In genomic region chr15:93640221-93640620, GRCm38 (mm10) we compare ENCODE assay signal across 23 mouse cellular contexts. TPM values are rescaled to one million over a fixed set of nuclear protein-coding genes. Genes with fewer than 3 reads are reported as not detected.
DNase-seq lines count a peak whose midpoint lies in the region; ATAC-seq and TF ChIP-seq lines count a peak whose summit lies in the region.
"Had no signal": no experiment of that assay in that cellular context is flagged by ENCODE, and none has a peak within 500 bp of the region (broad histone marks: within the 10 kb centered on the region; RNA-seq: fewer than 3 reads in every experiment).

No protein-coding gene starts in this region.

- 46% methylated on average over 2 of the region's 2 CpGs for WGBS in lung, embryonic 14.5 days
- 20% methylated on average over 2 of the region's 2 CpGs for WGBS in heart, embryonic 12.5 days
- 87% methylated on average over 2 of the region's 2 CpGs for WGBS in limb, embryonic 10.5 days
- 54% methylated on average over 2 of the region's 2 CpGs for WGBS in liver, postnatal 0 days (ENCODE audit: insufficient replicate concordance)

- H3K27me3 ChIP-seq in lung, embryonic 14.5 days (ENCODE audit: insufficient read depth, low read length), result no peaks in the 10 kb centered on the region
- H3K27me3 ChIP-seq in heart, embryonic 12.5 days (replicated peaks), result no peaks in the 10 kb centered on the region
- no peaks in the 10 kb centered on the region for H3K27me3 ChIP-seq in limb, embryonic 10.5 days (ENCODE audit: low read depth, poor library complexity, severe bottlenecking)
- H3K27me3 ChIP-seq in liver, postnatal 0 days (ENCODE audit: insufficient read depth, low read length), result no peaks in the 10 kb centered on the region
- H3K27me3 ChIP-seq: CH12.LX; embryonic facial prominence, embryonic 12.5 days; liver, embryonic 15.5 days; megakaryocyte, embryonic 14.5 days; midbrain, embryonic 15.5 days had no signal

- no peaks in the 10 kb centered on the region for H3K4me1 ChIP-seq in lung, embryonic 14.5 days (ENCODE audit: insufficient read depth)
- H3K4me1 ChIP-seq in heart, embryonic 12.5 days (replicated peaks), result peaks cover 28% of the 10 kb centered on the region
- peaks cover 13% of the 10 kb centered on the region for H3K4me1 ChIP-seq in limb, embryonic 10.5 days
- H3K4me1 ChIP-seq in liver, postnatal 0 days (ENCODE audit: insufficient read depth), result no peaks in the 10 kb centered on the region
- H3K4me1 ChIP-seq: liver, embryonic 15.5 days; midbrain, embryonic 15.5 days had no signal

- H3K9me3 ChIP-seq in lung, embryonic 14.5 days (ENCODE audit: low read depth, low read length), result no peaks in the 10 kb centered on the region
- peaks cover 12% of the 10 kb centered on the region for H3K9me3 ChIP-seq in heart, embryonic 12.5 days (replicated peaks)
- H3K9me3 ChIP-seq in limb, embryonic 10.5 days (replicated peaks), result no peaks in the 10 kb centered on the region
- no peaks in the 10 kb centered on the region for H3K9me3 ChIP-seq in liver, postnatal 0 days (ENCODE audit: low read length)
- H3K9me3 ChIP-seq: embryonic facial prominence, embryonic 12.5 days; liver, embryonic 15.5 days; midbrain, embryonic 15.5 days had no signal

- DNase-seq in lung, embryonic 14.5 days, result peak; percentile 49
- DNase-seq in lung, postnatal 25 days (ENCODE audit: low spot score), result no peak
- DNase-seq in limb, embryonic 10.5 days (ENCODE audit: low spot score), result peak; percentile 12
- peak; percentile 10 for DNase-seq in liver, postnatal 0 days
- no peak for DNase-seq in spleen, postnatal 4 days (ENCODE audit: low spot score in 2 of 2)
- no peak for DNase-seq in thymus, postnatal 0 days (ENCODE audit: low spot score)
- DNase-seq in cerebellum, adult 8-10 months, result no peak
- DNase-seq: cerebellum, adult 9-11 months; kidney, adult 18-20 months; kidney, postnatal 14 days; layer of hippocampus, postnatal 36 days; lung, postnatal 14 days; right cerebral cortex, postnatal 25 days; thymus, postnatal 25 days had no signal

- no peaks in the 10 kb centered on the region for H3K36me3 ChIP-seq in lung, embryonic 14.5 days (ENCODE audit: insufficient read depth)
- H3K36me3 ChIP-seq in heart, embryonic 12.5 days, result no peaks in the 10 kb centered on the region
- H3K36me3 ChIP-seq in limb, embryonic 10.5 days, result no peaks in the 10 kb centered on the region
- H3K36me3 ChIP-seq in liver, postnatal 0 days (replicated peaks; ENCODE audit: insufficient read depth, low read length), result no peaks in the 10 kb centered on the region
- H3K36me3 ChIP-seq: embryonic facial prominence, embryonic 12.5 days; liver, embryonic 15.5 days; midbrain, embryonic 15.5 days had no signal

- H3K4me2 ChIP-seq in lung, embryonic 14.5 days, result no peak overlapping the region
- H3K4me2 ChIP-seq in heart, embryonic 12.5 days, result no peak overlapping the region
- H3K4me2 ChIP-seq in liver, postnatal 0 days (ENCODE audit: low read depth, low read length), result no peak overlapping the region
- H3K4me2 ChIP-seq: embryonic facial prominence, embryonic 12.5 days; liver, embryonic 15.5 days; midbrain, embryonic 15.5 days had no signal

- no peak for TF ChIP-seq CTCF in lung, embryonic 14.5 days (IDR thresholded peaks at IDR 0.05; ENCODE audit: low read depth)
- no peak for TF ChIP-seq CTCF in liver, postnatal 0 days (IDR thresholded peaks at IDR 0.05; ENCODE audit: low read depth)

- H3K9ac ChIP-seq in lung, embryonic 14.5 days, result no peak overlapping the region
- no peak overlapping the region for H3K9ac ChIP-seq in heart, embryonic 12.5 days
- H3K9ac ChIP-seq in liver, postnatal 0 days (replicated peaks), result no peak overlapping the region
- H3K9ac ChIP-seq: embryonic facial prominence, embryonic 12.5 days; liver, embryonic 15.5 days; midbrain, embryonic 15.5 days had no signal

- H3K4me3 ChIP-seq in lung, embryonic 14.5 days (ENCODE audit: low read depth, low read length), result no peak overlapping the region
- no peak overlapping the region for H3K4me3 ChIP-seq in heart, embryonic 12.5 days
- no peak overlapping the region for H3K4me3 ChIP-seq in limb, embryonic 10.5 days
- no peak overlapping the region for H3K4me3 ChIP-seq in liver, postnatal 0 days (ENCODE audit: low read depth, low read length)
- H3K4me3 ChIP-seq: embryonic facial prominence, embryonic 12.5 days; layer of hippocampus, adult 2 months; liver, embryonic 15.5 days; midbrain, embryonic 15.5 days had no signal

- ATAC-seq in lung, embryonic 14.5 days (ENCODE audit: insufficient read depth), result no peak
- 0 out of 2 replicates have a peak, but pooled peaks have one; percentile 48 for ATAC-seq in heart, embryonic 12.5 days (ENCODE audit: insufficient number of reproducible peaks, low FRiP score)
- ATAC-seq in liver, postnatal 0 days, result no peak
- ATAC-seq: hindbrain, postnatal 0 days; midbrain, embryonic 15.5 days had no signal

- no peak overlapping the region for H3K27ac ChIP-seq in lung, embryonic 14.5 days (ENCODE audit: low read depth)
- H3K27ac ChIP-seq in heart, embryonic 12.5 days (ENCODE audit: poor library complexity, severe bottlenecking), result peak overlapping the region; percentile 38; the same call in 1 of the 2 replicates
- no peak overlapping the region for H3K27ac ChIP-seq in limb, embryonic 10.5 days
- H3K27ac ChIP-seq in liver, postnatal 0 days (ENCODE audit: low read depth), result no peak overlapping the region
- H3K27ac ChIP-seq: embryonic facial prominence, embryonic 12.5 days; hindbrain, postnatal 0 days; layer of hippocampus, adult 2 months; liver, embryonic 15.5 days; midbrain, embryonic 15.5 days; stomach, postnatal 0 days had no signal

- no peak for TF ChIP-seq EP300 in liver, postnatal 0 days (IDR thresholded peaks at IDR 0.05; ENCODE audit: low read depth)

RNA-seq across cellular contexts. Expression of gene Prickle1, which starts 44.5 kb away (rescaled TPM):
- 22.7 and 26.9 TPM in 2 replicates for polyA plus RNA-seq in lung, embryonic 14.5 days (2014; fragmentation: Nextera tagmentation; extraction: Ambion mirVana)
- polyA plus RNA-seq in heart, embryonic 12.5 days (2016; fragmentation: Nextera tagmentation; extraction: Ambion mirVana), result 42.2 and 43.7 TPM in 2 replicates
- polyA plus RNA-seq in limb, embryonic 10.5 days (2016; fragmentation: Nextera tagmentation; extraction: Ambion mirVana), result 20.4 and 25.7 TPM in 2 replicates
- 2.3 and 2.5 TPM in 2 replicates for polyA plus RNA-seq in liver, postnatal 0 days (2015; fragmentation: Nextera tagmentation; extraction: Ambion mirVana)
- polyA plus RNA-seq in thymus, postnatal 0 days (2015; fragmentation: Nextera tagmentation; extraction: Ambion mirVana), result 11.8 and 12.0 TPM in 2 replicates

Comparison
In these comparisons a context has a peak if more than half of its experiments do, and no peak if none do; other contexts are left out.
1. DNase-seq: peak in lung, embryonic 14.5 days (single experiment), limb, embryonic 10.5 days (single experiment) and liver, postnatal 0 days (single experiment); none in lung, postnatal 25 days (single experiment), spleen, postnatal 4 days (0 of 2), thymus, postnatal 0 days (single experiment) and cerebellum, adult 8-10 months (single experiment).